Mouse (Mus musculus) testis, adult 2 months (tissue): ENCODE data around the gene Cst13.

Source experiments
- CTCF ChIP-seq: fragments of 200-500 bp; IDR thresholded peaks from 2 replicates; pipeline ENCODE4 v1.5.1; 2012; ENCODE audit warnings: low read depth, mild to moderate bottlenecking, inconsistent platforms, low read length, moderate library complexity; ENCODE audit not compliant: control insufficient read depth, insufficient read depth, insufficient replicate concordance
- POLR2A ChIP-seq: fragments of 200-500 bp; IDR thresholded peaks from 2 replicates; pipeline ENCODE4 v1.6.1; 2012; ENCODE audit warnings: low read depth, mild to moderate bottlenecking, inconsistent platforms, low read length, moderate library complexity; ENCODE audit not compliant: control insufficient read depth

- TF ChIP-seq POLR2A (no peak), CTCF (no peak)
Measured at GRCm38 (mm10) chr2:148838075-148838777, 18.3 kb downstream of the Cst13 start.
